Mouse (Mus musculus): ENCODE data around the gene Gstm2. TPM values are rescaled to one million over a fixed set of nuclear protein-coding genes. Genes with fewer than 3 reads are reported as not detected.
"Not testable (repeated sequence)": the region's sequence is repeated elsewhere in the genome, so short reads cannot be mapped to it uniquely, and the experiment has no call there.

Gstm2 gene
- polyA plus RNA-seq, 1 experiment from 2014 or later = 64.7 TPM

DNA sequence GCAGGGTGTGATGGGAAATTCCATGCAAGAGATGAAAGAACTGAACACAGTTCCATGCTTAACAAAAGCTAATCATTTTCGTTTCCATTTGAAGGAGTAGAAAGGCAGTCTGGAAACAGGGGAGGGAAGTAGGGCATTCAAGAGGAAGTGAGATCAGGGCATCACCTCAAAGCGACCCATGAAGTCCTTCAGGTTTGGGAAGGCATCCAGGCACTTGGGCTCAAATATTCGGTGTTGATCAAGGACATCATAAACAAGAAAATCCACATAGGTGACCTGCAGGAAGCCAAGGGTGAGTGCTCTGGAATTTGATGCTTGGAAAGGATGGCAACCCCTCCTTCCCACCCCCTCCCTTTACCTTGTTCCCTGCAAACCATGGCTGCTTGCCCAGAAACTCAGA, 2.5 kb downstream of the Gstm2 start:
- WGBS = 60% methylated on average over 3 of the region's 3 CpGs
- no peak for ATAC-seq (ENCODE audit: low read depth)

GRCm38 (mm10) chr3:107982726-107983125, 3.5 kb downstream of the Gstm2 start:
- Histone ChIP-seq H3K9ac (ENCODE audit: low read depth, low read length) (no peak overlapping the region), H3K4me3 (ENCODE audit: low read depth, low read length) (no peak overlapping the region), H3K9me3 (ENCODE audit: control insufficient read depth, low read length) (no peaks in the 10 kb centered on the region), H3K4me1 (ENCODE audit: control insufficient read depth, insufficient read depth, low read length) (0 out of 2 replicates have a peak, but pooled peaks cover 6% of the 10 kb centered on the region), H3K27ac (replicated peaks; ENCODE audit: low read depth, low read length) (no peak overlapping the region), H3K27me3 (replicated peaks; ENCODE audit: control insufficient read depth, insufficient read depth, low read length) (no peaks in the 10 kb centered on the region), H3K4me2 (ENCODE audit: low read depth, low read length) (no peak overlapping the region), H3K36me3 (ENCODE audit: control insufficient read depth, insufficient read depth, low read length) (no peaks in the 10 kb centered on the region)
- ATAC-seq (ENCODE audit: low read depth) (no peak), DNase-seq (ENCODE audit: low spot score) (no peak)
- WGBS = 85% methylated on average over 6 of the region's 6 CpGs

More for the DNA sequence above, 2.5 kb downstream of the Gstm2 start:
- Histone ChIP-seq H3K4me3 (ENCODE audit: low read depth, low read length) (no peak overlapping the region), H3K27ac (replicated peaks; ENCODE audit: low read depth, low read length) (no peak overlapping the region), H3K9me3 (ENCODE audit: control insufficient read depth, low read length) (no peaks in the 10 kb centered on the region), H3K9ac (ENCODE audit: low read depth, low read length) (no peak overlapping the region), H3K4me2 (ENCODE audit: low read depth, low read length) (no peak overlapping the region), H3K36me3 (ENCODE audit: control insufficient read depth, insufficient read depth, low read length) (no peaks in the 10 kb centered on the region), H3K27me3 (replicated peaks; ENCODE audit: control insufficient read depth, insufficient read depth, low read length) (no peaks in the 10 kb centered on the region), H3K4me1 (ENCODE audit: control insufficient read depth, insufficient read depth, low read length) (0 out of 2 replicates have a peak, but pooled peaks cover 6% of the 10 kb centered on the region)
- peak; percentile 13 for DNase-seq (ENCODE audit: low spot score)

DNA sequence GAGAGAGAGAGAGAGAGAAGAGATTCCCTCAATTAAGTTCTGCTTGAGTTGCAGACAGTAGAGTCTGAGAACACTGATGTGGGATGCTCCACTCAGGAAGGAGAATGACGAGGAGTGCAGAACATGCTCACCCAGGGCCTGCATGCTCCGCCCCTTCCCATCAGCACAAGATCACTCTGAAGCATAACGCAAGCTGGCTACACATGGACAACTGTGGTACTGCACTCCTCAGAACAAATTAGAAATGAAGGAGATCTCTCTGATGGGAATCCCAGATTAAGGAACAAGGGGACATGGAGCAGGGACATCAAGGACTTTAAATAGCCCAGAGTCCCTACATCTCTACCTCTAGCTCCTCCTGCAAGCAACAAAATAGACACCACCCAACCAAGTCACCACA, 5.0 kb downstream of the Gstm2 start:
- Histone ChIP-seq H3K9me3 (ENCODE audit: control insufficient read depth, low read length) (no peaks in the 10 kb centered on the region), H3K36me3 (ENCODE audit: control insufficient read depth, insufficient read depth, low read length) (no peaks in the 10 kb centered on the region), H3K27ac (replicated peaks; ENCODE audit: low read depth, low read length) (no peak overlapping the region), H3K4me2 (ENCODE audit: low read depth, low read length) (no peak overlapping the region), H3K27me3 (replicated peaks; ENCODE audit: control insufficient read depth, insufficient read depth, low read length) (no peaks in the 10 kb centered on the region), H3K9ac (ENCODE audit: low read depth, low read length) (no peak overlapping the region), H3K4me1 (ENCODE audit: control insufficient read depth, insufficient read depth, low read length) (0 out of 2 replicates have a peak, but pooled peaks cover 4% of the 10 kb centered on the region), H3K4me3 (ENCODE audit: low read depth, low read length) (no peak overlapping the region)
- ATAC-seq (ENCODE audit: low read depth) (no peak), DNase-seq (ENCODE audit: low spot score) (no peak)
- WGBS = 66% methylated on average over 3 of the region's 3 CpGs

- Histone ChIP-seq H3K27me3 (replicated peaks; ENCODE audit: control insufficient read depth, insufficient read depth, low read length) (no peaks in the 10 kb centered on the region), H3K27ac (replicated peaks; ENCODE audit: low read depth, low read length) (no peak overlapping the region), H3K9ac (ENCODE audit: low read depth, low read length) (no peak overlapping the region), H3K4me2 (ENCODE audit: low read depth, low read length) (no peak overlapping the region), H3K4me1 (ENCODE audit: control insufficient read depth, insufficient read depth, low read length) (no peaks in the 10 kb centered on the region), H3K4me3 (ENCODE audit: low read depth, low read length) (no peak overlapping the region), H3K36me3 (ENCODE audit: control insufficient read depth, insufficient read depth, low read length) (no peaks in the 10 kb centered on the region), H3K9me3 (ENCODE audit: control insufficient read depth, low read length) (no peaks in the 10 kb centered on the region)
- DNase-seq (ENCODE audit: low spot score) (no peak), ATAC-seq (ENCODE audit: low read depth) (no peak)
- WGBS = 82% methylated on average over 3 of the region's 3 CpGs
These were observed 8.6 kb downstream of the Gstm2 start for GRCm38 (mm10) chr3:107977691-107978090.

- no peaks in the 10 kb centered on the region for H3K9me3 ChIP-seq (ENCODE audit: control insufficient read depth, low read length)
- no peak overlapping the region for H3K9ac ChIP-seq (ENCODE audit: low read depth, low read length)
- no peaks in the 10 kb centered on the region for H3K36me3 ChIP-seq (ENCODE audit: control insufficient read depth, insufficient read depth, low read length)
- DNase-seq (ENCODE audit: low spot score) (no peak), ATAC-seq (ENCODE audit: low read depth) (no peak)
- H3K4me2 ChIP-seq (ENCODE audit: low read depth, low read length) = no peak overlapping the region
- no peak overlapping the region for H3K27ac ChIP-seq (replicated peaks; ENCODE audit: low read depth, low read length)
- no peaks in the 10 kb centered on the region for H3K4me1 ChIP-seq (ENCODE audit: control insufficient read depth, insufficient read depth, low read length)
- H3K27me3 ChIP-seq (replicated peaks; ENCODE audit: control insufficient read depth, insufficient read depth, low read length) = no peaks in the 10 kb centered on the region
- WGBS = 82% methylated on average over 1 of the region's 1 CpGs
- no peak overlapping the region for H3K4me3 ChIP-seq (ENCODE audit: low read depth, low read length)
These were observed 12.0 kb downstream of the Gstm2 start for GRCm38 (mm10) chr3:107974237-107974636.

DNA sequence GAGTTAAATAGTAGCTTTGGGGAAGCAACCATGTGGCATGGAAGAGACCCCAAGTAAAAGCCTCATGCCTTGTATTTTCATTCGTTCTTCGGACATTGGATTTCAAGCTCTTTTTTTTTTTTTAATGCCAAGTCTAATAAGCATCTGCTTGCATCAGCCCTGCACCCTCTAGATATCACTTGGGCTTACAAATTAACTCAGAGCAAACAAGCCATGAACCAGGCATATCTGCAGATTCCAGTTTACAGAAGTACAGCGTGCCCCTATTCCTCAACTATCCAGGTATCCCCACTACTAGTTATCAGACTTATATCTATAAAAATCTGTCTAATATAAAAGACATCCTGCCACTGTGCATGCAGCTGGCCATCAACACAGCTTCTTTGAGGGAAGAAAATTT, 14.2 kb downstream of the Gstm2 start:
- 87% methylated on average over 3 of the region's 3 CpGs for WGBS
- Histone ChIP-seq H3K36me3 (ENCODE audit: control insufficient read depth, insufficient read depth, low read length) (no peaks in the 10 kb centered on the region), H3K4me3 (ENCODE audit: low read depth, low read length) (no peak overlapping the region), H3K27ac (replicated peaks; ENCODE audit: low read depth, low read length) (no peak overlapping the region), H3K9ac (ENCODE audit: low read depth, low read length) (no peak overlapping the region), H3K9me3 (ENCODE audit: control insufficient read depth, low read length) (no peaks in the 10 kb centered on the region), H3K4me2 (ENCODE audit: low read depth, low read length) (no peak overlapping the region), H3K27me3 (replicated peaks; ENCODE audit: control insufficient read depth, insufficient read depth, low read length) (no peaks in the 10 kb centered on the region), H3K4me1 (ENCODE audit: control insufficient read depth, insufficient read depth, low read length) (no peaks in the 10 kb centered on the region)
- ATAC-seq (ENCODE audit: low read depth) (no peak), DNase-seq (ENCODE audit: low spot score) (no peak)

DNA sequence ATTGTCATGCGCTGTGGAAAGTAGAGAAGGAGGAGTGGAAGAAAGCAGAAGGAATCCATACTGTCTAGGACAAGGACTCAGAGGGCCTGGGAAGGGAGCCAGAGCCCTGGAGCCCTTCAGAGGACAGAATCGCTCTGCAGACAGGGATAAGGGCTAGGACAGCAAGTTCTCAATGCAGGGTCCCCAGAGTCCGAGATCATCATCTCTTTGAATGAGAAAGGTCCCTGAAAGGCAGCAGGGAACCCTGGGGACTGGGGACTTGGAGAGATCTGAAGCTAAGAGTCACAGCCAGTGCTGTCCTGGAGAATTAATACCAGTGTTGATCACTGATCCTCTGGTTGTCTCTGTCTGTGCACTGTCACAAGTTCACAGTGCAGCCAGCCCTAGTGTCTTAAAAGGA, 15.2 kb downstream of the Gstm2 start:
- H3K27me3 ChIP-seq (replicated peaks; ENCODE audit: control insufficient read depth, insufficient read depth, low read length); H3K9me3 ChIP-seq (ENCODE audit: control insufficient read depth, low read length); H3K4me3 ChIP-seq (ENCODE audit: low read depth, low read length); H3K9ac ChIP-seq (ENCODE audit: low read depth, low read length); H3K4me1 ChIP-seq (ENCODE audit: control insufficient read depth, insufficient read depth, low read length); H3K4me2 ChIP-seq (ENCODE audit: low read depth, low read length); H3K27ac ChIP-seq (replicated peaks; ENCODE audit: low read depth, low read length); H3K36me3 ChIP-seq (ENCODE audit: control insufficient read depth, insufficient read depth, low read length); ATAC-seq (ENCODE audit: low read depth); DNase-seq (ENCODE audit: low spot score): not testable (repeated sequence)
- 52% methylated on average over 3 of the region's 3 CpGs for WGBS

GRCm38 (mm10) chr3:107968724-107969395, 17.4 kb downstream of the Gstm2 start, which contains the start of gene Gstm3:
Gstm3 (minus strand) TSS chr3:107969283.
- Histone ChIP-seq H3K36me3 (ENCODE audit: control insufficient read depth, insufficient read depth, low read length) (no peaks in the 10 kb centered on the region), H3K4me1 (ENCODE audit: control insufficient read depth, insufficient read depth, low read length) (no peaks in the 10 kb centered on the region), H3K4me3 (ENCODE audit: low read depth, low read length) (no peak within 1 kb of the TSS), H3K27me3 (replicated peaks; ENCODE audit: control insufficient read depth, insufficient read depth, low read length) (no peaks in the 10 kb centered on the region), H3K9ac (ENCODE audit: low read depth, low read length) (no peak within 1 kb of the TSS), H3K4me2 (ENCODE audit: low read depth, low read length) (no peak within 1 kb of the TSS), H3K27ac (replicated peaks; ENCODE audit: low read depth, low read length) (no peak within 1 kb of the TSS), H3K9me3 (ENCODE audit: control insufficient read depth, low read length) (no peaks in the 10 kb centered on the region)
- WGBS = 60% methylated on average over 13 of the region's 13 CpGs
- ATAC-seq (ENCODE audit: low read depth) = no peak
- DNase-seq (ENCODE audit: low spot score) = no peak

DNA sequence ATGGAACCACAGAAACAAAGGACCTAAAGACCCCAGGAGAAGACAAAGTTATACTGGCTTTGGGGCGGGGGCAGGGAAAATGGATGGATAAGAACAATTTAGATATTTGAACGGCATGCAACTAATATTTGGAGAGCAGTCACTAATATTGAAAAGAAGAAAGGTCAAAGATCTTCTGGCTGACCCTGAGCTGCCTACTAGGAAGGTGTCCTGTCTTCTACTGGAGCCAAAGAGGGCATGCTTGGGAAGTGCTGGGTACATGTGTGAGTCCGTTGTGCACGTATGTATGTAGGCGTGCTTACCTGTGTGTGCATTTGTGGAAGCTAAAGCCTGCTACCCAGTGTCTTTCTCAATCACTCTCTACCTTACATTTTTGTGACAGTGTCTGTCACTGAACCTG, 19.6 kb downstream of the Gstm2 start:
- H3K4me2 ChIP-seq (ENCODE audit: low read depth, low read length) = no peak overlapping the region
- no peak overlapping the region for H3K9ac ChIP-seq (ENCODE audit: low read depth, low read length)
- DNase-seq (ENCODE audit: low spot score) = no peak
- H3K27ac ChIP-seq (replicated peaks; ENCODE audit: low read depth, low read length) = no peak overlapping the region
- no peaks in the 10 kb centered on the region for H3K36me3 ChIP-seq (ENCODE audit: control insufficient read depth, insufficient read depth, low read length)
- no peaks in the 10 kb centered on the region for H3K27me3 ChIP-seq (replicated peaks; ENCODE audit: control insufficient read depth, insufficient read depth, low read length)
- WGBS = 94% methylated on average over 5 of the region's 5 CpGs
- H3K9me3 ChIP-seq (ENCODE audit: control insufficient read depth, low read length) = no peaks in the 10 kb centered on the region
- no peaks in the 10 kb centered on the region for H3K4me1 ChIP-seq (ENCODE audit: control insufficient read depth, insufficient read depth, low read length)
- H3K4me3 ChIP-seq (ENCODE audit: low read depth, low read length) = no peak overlapping the region
- no peak for ATAC-seq (ENCODE audit: low read depth)
